Mouse (Mus musculus): ENCODE results near the gene Tmub1. TPM values are rescaled to one million over a fixed set of nuclear protein-coding genes. Genes with fewer than 3 reads are reported as not detected.

Gene Tmub1
- total RNA-seq, 2 experiments from 2014 or later = 18.1 to 22.2 TPM

- intact Hi-C loops (cut with DNase I) = loop anchor here (2.0 kb wide), 1 partner anchor 17 kb away; the partner anchor contains the start of gene Fastk
- no peak for DNase-seq
- no peak overlapping the region for H3K27ac ChIP-seq
- no peak overlapping the region for H3K4me3 ChIP-seq
- TF ChIP-seq CTCF (IDR thresholded peaks at IDR 0.05) = no peak
These were observed 19.7 kb downstream of the Tmub1 start for GRCm38 (mm10) chr5:24427981-24428402.

DNA sequence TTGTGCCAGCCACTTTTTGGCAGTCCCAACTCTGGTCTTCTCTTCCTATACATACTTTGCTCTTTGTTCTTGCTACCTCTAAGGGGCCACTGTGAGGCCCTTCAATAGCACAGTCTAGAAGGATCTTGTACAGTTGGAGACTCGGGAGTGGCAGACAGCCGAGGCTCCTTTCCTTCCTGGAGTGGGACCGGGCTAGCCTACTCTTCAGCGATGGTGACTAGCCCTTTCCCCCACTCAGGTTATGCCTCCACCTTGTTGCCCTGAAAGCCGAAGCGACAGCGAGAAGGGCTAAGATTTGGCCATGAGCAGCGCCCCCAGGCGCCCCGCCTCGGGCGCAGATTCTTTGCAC is 20.4 kb downstream of the Tmub1 start:
- Histone ChIP-seq H3K27ac (no peak overlapping the region), H3K4me3 (no peak overlapping the region)
- DNase-seq = no peak
- intact Hi-C loops (cut with DNase I) = loop anchor here (2.0 kb wide), 1 partner anchor 18 kb away; the partner anchor contains the start of gene Fastk
- TF ChIP-seq CTCF (IDR thresholded peaks at IDR 0.05) = no peak

DNA sequence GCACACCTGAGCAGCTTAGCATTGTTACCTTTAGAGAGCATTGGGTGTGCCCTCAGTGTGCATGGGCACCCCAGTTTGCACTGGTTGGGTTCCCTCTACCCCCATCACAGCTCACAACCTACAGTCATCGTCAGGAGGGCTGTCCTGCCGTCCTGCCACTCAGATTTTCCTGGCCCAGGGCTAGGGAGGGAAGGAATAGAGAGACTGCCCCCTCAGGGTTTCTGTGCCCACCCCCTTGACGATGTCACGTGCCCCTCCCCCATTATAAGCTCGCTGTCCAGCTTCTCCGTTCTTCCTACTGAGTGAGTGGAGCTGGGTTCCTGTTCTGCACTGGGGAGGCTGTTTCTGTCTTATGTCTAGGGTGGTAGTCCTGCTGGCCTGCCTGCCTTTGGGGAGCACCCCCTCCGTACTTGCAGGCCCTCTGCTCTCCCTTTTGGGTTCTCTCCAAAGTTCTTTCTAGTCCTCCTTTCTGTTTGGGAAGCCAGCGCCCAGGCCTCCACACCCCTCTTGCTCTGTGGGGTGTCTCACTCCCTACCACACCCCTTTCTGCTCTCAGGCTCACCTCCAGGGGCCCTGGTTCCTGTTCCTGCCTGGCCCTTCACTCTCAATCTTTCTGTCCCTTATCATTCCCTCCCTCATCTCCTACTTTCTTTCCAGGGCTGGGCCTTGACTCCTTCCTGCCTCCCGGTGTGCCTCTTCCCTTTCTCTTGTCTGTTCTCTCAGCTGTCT is 20.9 kb downstream of the Tmub1 start:
- Histone ChIP-seq H3K27ac (peak overlapping the region; percentile 97; the same call in 1 of the 2 replicates), H3K4me3 (peak overlapping the region; percentile 78)
- no peak for TF ChIP-seq CTCF (IDR thresholded peaks at IDR 0.05)
- intact Hi-C loops (cut with DNase I) = loop anchor here (2.0 kb wide), 1 partner anchor 18 kb away; the partner anchor contains the start of gene Fastk
- DNase-seq = no peak

DNA sequence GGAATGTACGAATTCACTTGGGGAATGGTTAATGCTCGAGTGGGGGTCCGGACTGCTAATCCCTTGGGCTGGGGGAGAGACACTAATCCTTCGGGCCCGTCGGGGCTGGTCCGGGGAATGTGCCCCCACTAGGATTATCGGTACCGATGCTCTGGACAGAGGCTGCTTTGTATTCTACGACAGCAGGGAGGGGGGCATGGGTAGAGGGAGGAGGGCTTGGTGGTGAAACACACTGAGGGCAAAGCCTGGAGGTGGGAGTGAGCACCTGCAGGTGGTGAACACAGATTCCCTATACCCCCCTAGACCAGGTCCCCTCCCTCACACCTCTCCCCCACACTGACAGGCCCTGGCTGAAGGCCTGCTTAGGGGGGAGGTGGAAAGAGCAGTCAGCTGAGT is 21.6 kb downstream of the Tmub1 start:
- TF ChIP-seq CTCF (IDR thresholded peaks at IDR 0.05) = no peak
- Histone ChIP-seq H3K27ac (peak overlapping the region; percentile 97), H3K4me3 (peak overlapping the region; percentile 78)
- DNase-seq = no peak
- intact Hi-C loops (cut with DNase I) = loop anchor here (2.0 kb wide), 1 partner anchor 19 kb away; the partner anchor contains the start of gene Fastk

DNA sequence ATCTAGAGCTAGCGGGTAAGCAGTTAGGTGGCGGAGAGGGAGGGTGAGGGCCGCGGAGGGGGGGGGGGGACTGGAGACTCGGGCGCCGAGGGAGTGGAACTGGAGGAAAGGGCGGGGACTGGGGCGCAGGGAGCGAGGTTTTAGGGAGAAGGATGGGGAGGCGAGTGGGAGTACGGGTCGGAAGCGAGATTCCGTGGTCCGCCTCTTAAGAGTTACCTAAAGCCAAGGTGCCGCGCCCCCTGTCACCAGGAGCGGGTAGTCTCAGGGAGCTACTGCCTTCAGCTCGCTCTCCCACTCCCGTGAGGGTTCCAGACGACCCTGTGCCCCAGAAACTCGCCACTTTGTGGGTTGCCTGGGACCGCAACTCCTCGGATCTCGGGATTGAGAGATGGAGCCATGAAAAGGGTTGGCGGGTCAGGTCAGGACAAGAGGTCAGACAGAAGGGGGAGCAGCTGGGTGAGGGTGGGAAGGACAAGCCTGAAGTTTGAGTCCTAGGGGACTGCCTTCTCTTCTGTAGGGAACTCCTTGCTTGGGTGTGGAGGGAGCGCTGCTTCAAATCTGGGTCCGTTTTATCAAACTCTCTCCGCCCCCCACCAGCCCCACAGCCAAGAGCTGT is 22.1 kb downstream of the Tmub1 start:
- no peak for DNase-seq
- Histone ChIP-seq H3K27ac (peak overlapping the region; percentile 97), H3K4me3 (peak overlapping the region; percentile 78)
- peak; percentile 31; the same call in 1 of the 2 replicates for TF ChIP-seq CTCF (IDR thresholded peaks at IDR 0.05)
- intact Hi-C loops (cut with DNase I) = loop anchor here (2.0 kb wide), 1 partner anchor 19 kb away; the partner anchor contains the start of gene Fastk

DNA sequence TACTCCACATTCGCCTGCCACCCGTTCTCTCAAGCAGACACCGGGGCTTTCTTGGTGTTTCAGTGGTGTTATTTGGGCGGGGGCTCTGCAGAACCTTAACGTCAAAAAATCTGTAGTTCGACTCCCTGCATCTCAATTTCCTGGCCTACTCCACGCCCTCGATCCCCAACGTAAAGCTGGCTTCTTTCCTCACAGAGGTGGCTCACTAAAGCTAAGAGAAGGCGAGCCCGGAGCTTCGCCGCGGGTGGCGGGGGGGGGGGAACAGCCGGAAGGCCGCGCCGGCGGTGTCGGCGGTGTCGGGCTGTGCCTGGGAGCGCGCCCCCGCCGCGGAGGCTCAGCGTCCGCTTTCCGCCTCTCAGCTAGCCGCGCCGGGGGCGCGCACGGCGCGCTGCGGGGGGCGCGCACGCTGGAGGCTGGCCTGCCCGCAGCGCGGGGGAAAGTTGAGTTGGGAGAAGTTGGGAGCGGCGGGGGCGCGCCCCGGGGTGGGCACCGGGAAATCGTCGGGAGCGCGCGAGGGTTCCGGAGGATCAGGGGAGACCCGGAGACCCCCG is 22.7 kb downstream of the Tmub1 start:
- Histone ChIP-seq H3K4me3 (peak overlapping the region; percentile 78), H3K27ac (peak overlapping the region; percentile 97)
- peak; percentile 94 for DNase-seq
- no peak for TF ChIP-seq CTCF (IDR thresholded peaks at IDR 0.05)
- intact Hi-C loops (cut with DNase I) = no loop called here

GRCm38 (mm10) chr5:24424004-24424781 is 23.5 kb downstream of the Tmub1 start:
- TF ChIP-seq CTCF (IDR thresholded peaks at IDR 0.05) = no peak
- intact Hi-C loops (cut with DNase I) = no loop called here
- Histone ChIP-seq H3K4me3 (peak overlapping the region; percentile 78), H3K27ac (peak overlapping the region; percentile 97)
- no peak for DNase-seq

- peak; percentile 99 for DNase-seq
- intact Hi-C loops (cut with DNase I) = no loop called here
- TF ChIP-seq CTCF (IDR thresholded peaks at IDR 0.05) = no peak
- H3K27ac ChIP-seq = peak within 1 kb of the TSS; percentile 97
- H3K4me3 ChIP-seq = peak within 1 kb of the TSS; percentile 78
These were observed 24.3 kb downstream of the Tmub1 start, which contains the start of the genes Cdk5 and Slc4a2 for GRCm38 (mm10) chr5:24423129-24424003. Cdk5 (minus strand) TSS chr5:24423530. Slc4a2 (plus strand) TSS chr5:24423837.

DNA sequence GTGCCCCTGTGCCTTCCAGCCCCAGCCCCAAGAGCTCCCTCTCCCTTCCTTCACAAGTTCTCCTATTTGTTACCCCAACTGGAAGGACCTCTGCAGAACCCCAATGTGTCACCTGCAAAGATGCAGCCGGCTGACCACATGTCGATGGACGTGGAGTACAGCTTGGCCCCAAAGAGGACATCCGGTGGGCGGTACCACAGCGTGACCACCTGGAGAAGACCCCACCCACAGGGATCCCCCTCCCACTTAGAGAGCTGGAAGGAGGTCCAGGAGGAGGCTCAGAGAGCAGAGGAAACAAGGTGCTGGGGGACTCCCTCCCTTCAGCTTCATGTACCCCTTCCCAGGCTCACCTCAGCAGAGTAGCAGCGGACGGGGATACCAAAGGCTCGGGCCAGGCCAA is 27.3 kb downstream of the Tmub1 start:
- Histone ChIP-seq H3K4me3 (no peak overlapping the region), H3K27ac (no peak overlapping the region)
- DNase-seq = no peak
- no peak for TF ChIP-seq CTCF (IDR thresholded peaks at IDR 0.05)
- intact Hi-C loops (cut with DNase I) = no loop called here

DNA sequence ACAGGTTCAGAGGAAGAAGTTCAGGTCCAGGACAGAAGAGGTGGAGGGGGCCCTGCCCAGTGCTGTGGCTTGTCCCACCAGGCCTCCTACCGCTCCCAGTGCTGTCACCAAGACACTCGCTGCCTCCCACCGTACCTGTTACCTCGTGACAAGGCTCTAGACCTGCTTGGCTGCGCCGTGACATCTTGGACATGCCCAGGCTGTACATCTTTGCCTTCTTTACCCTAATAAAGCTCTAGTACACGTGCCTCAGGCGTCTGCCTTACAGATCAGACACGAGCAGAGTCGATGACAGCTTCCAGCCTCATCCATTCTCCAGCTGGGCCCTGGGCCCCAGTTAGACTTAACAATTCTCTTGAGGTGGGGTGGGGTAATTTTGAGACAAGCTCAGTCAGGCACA is 30.1 kb downstream of the Tmub1 start:
- Histone ChIP-seq H3K4me3 (no peak overlapping the region), H3K27ac (no peak overlapping the region)
- no peak for TF ChIP-seq CTCF (IDR thresholded peaks at IDR 0.05)
- DNase-seq = no peak
- intact Hi-C loops (cut with DNase I) = loop anchor here (5.0 kb wide), 1 partner anchor 35 kb away; the partner anchor contains the start of gene Agap3

DNA sequence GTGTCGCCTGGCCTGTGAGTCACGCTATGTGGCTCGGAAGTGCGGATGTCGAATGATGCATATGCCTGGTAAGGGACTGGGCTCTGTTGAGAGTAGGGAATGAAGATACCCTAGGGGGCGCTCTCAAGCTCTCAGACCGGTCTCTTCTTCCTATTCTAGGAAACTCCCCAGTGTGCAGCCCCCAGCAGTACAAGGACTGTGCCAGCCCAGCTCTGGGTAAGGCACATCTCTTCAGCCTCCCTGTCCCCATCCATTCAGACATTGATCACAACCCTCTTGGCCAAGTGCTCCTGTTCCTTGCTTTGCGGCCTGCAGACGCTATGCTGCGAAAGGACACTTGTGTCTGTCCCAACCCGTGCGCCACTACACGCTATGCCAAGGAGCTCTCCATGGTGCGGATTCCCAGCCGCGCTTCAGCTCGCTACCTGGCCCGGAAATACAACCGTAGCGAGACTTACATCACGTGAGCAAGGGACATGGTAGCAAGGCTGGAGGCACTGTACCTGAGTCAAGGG is 31.4 kb downstream of the Tmub1 start:
- H3K27ac ChIP-seq = no peak overlapping the region
- intact Hi-C loops (cut with DNase I) = loop anchor here (1.0 to 5.0 kb wide), 2 partner anchors 36 to 54 kb away; partner anchors contain the start of gene Agap3
- peak; percentile 67 for DNase-seq
- peak overlapping the region; percentile 49 for H3K4me3 ChIP-seq
- TF ChIP-seq CTCF (IDR thresholded peaks at IDR 0.05) = peak; percentile 84
